Mouse (Mus musculus) midbrain, embryonic 11.5 days (tissue): Measurements from ENCODE around the gene Bbs10. TPM values are rescaled to one million over a fixed set of nuclear protein-coding genes. Genes with fewer than 3 reads are reported as not detected.

Experiments used
- ATAC-seq: fragments of 200-750 bp; cut with Nextera tagmentation; 2 replicates; pipeline ENCODE4 v1.8.0; 2017; ENCODE audit warnings: moderate TSS enrichment, moderate library complexity; ENCODE audit not compliant: low FRiP score
- DNase-seq: peaks from one replicate; pipeline ENCODE4 v3.0.0; 2015; ENCODE audit warnings: low spot score; ENCODE audit errors: missing footprints
- H3K27ac ChIP-seq: fragments of 300-500 bp; sonication (generic); 2 replicates; pipeline ENCODE4 v1.5.1; 2014; ENCODE audit warnings: low read depth, low read length
- H3K27me3 ChIP-seq: fragments of 300-500 bp; sonication (generic); 2 replicates; pipeline ENCODE4 v1.6.1; 2014; ENCODE audit warnings: mild to moderate bottlenecking, low read length, moderate library complexity, mixed read lengths; ENCODE audit not compliant: control insufficient read depth, insufficient read depth
- H3K36me3 ChIP-seq: fragments of 300-500 bp; sonication (generic); 2 replicates; pipeline ENCODE4 v1.6.1; 2014; ENCODE audit warnings: mild to moderate bottlenecking, low read length, moderate library complexity, mixed read lengths; ENCODE audit not compliant: control insufficient read depth, insufficient read depth
- H3K4me1 ChIP-seq: fragments of 300-500 bp; sonication (generic); 2 replicates; pipeline ENCODE4 v1.6.1; 2014; ENCODE audit warnings: low read length; ENCODE audit not compliant: control insufficient read depth, insufficient read depth
- H3K4me2 ChIP-seq: fragments of 300-500 bp; sonication (generic); 2 replicates; pipeline ENCODE4 v1.6.1; 2014; ENCODE audit warnings: mild to moderate bottlenecking, moderate library complexity
- H3K4me3 ChIP-seq: fragments of 300-500 bp; sonication (generic); 2 replicates; pipeline ENCODE4 v1.5.1; 2014; ENCODE audit warnings: low read depth, low read length
- H3K9ac ChIP-seq: fragments of 300-500 bp; sonication (generic); 2 replicates; pipeline ENCODE4 v1.6.1; 2014; ENCODE audit warnings: low read length
- H3K9me3 ChIP-seq: fragments of 300-500 bp; sonication (generic); 2 replicates; pipeline ENCODE4 v1.6.1; 2016; ENCODE audit warnings: low read length; ENCODE audit not compliant: control insufficient read depth
- WGBS: fragments of 180-500 bp; shearing (Covaris S2); extraction: QIAGEN DNeasy Blood & Tissue Kit; methylation state at CpG from one replicate; pipeline ENCODE4 v1.1.7; 2014; 5-methylcytosine and 5-hydroxymethylcytosine counted together
- polyA plus RNA-seq: library from polyadenylated mRNA; unstranded; fragments of >200 nt; fragmentation: Nextera tagmentation; extraction: Ambion mirVana; gene quantifications from 2 replicates; pipeline ENCODE4 v1.2.1, GENCODE M21; 2014

The Bbs10 gene
- polyA plus RNA-seq, 1 experiment from 2014 or later, result 7.7 TPM

- H3K4me3 ChIP-seq, result no peak overlapping the region
- no peaks in the 10 kb centered on the region for H3K27me3 ChIP-seq
- ATAC-seq (no peak), DNase-seq (peak; percentile 10)
- no peak overlapping the region for H3K4me2 ChIP-seq
- H3K9me3 ChIP-seq, result no peaks in the 10 kb centered on the region; the same call in 1 of the 2 replicates
- H3K4me1 ChIP-seq, result no peaks in the 10 kb centered on the region
- H3K9ac ChIP-seq, result no peak overlapping the region
- 83% methylated on average over 11 of the region's 11 CpGs for WGBS
- H3K36me3 ChIP-seq, result no peaks in the 10 kb centered on the region
- no peak overlapping the region for H3K27ac ChIP-seq
Observed at GRCm38 (mm10) chr10:111339296-111339695, 40.8 kb downstream of the Bbs10 start.

DNA sequence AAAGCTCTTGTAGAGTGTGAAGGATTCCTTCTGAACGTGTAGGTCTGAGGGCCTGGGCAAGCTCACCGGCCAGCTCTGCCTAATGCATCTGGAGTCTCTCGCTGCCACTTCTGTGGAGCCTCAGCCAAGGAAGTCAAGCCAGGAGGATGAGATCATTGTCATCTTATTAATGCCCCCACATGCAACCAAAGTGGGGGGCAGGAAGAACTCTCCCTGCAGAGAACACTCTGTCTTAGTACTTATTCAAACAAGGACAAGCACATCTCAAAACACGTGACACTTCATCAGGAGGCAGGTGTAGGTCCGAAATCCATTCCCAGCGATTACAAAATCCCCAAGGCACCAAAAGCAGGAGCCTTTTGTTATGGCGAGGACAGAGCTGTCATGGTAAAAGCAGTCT, 43.3 kb downstream of the Bbs10 start:
- Histone ChIP-seq H3K27ac (no peak overlapping the region), H3K4me1 (no peaks in the 10 kb centered on the region), H3K4me2 (no peak overlapping the region), H3K9me3 (no peaks in the 10 kb centered on the region; the same call in 1 of the 2 replicates), H3K9ac (no peak overlapping the region), H3K4me3 (no peak overlapping the region), H3K27me3 (no peaks in the 10 kb centered on the region), H3K36me3 (no peaks in the 10 kb centered on the region)
- DNase-seq (peak; percentile 53), ATAC-seq (no peak)
- 88% methylated on average over 7 of the region's 7 CpGs for WGBS

DNA sequence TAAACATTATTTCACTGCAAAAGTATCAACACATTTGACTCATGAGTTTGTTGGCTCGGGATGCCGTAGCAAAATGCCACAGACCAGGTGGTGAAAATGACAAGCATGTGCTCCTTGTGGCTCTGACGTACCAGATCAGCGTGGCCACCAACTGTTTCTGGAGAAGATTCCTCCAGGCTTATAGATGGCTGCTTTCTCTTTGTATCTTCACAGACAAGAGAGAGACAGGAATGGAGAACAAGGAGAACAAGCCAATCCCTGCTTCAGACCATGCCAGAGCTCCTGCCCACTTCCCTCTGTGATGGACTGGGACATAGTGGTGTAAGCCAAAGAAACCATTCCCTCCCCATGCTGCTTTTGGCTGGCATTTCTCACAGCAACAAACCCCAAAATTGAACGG, 45.1 kb downstream of the Bbs10 start:
- H3K4me3 ChIP-seq, result no peak overlapping the region
- H3K9ac ChIP-seq, result no peak overlapping the region
- H3K27ac ChIP-seq, result no peak overlapping the region
- H3K4me2 ChIP-seq, result no peak overlapping the region
- H3K36me3 ChIP-seq, result no peaks in the 10 kb centered on the region
- no peaks in the 10 kb centered on the region for H3K4me1 ChIP-seq
- no peaks in the 10 kb centered on the region; the same call in 1 of the 2 replicates for H3K9me3 ChIP-seq
- ATAC-seq (no peak), DNase-seq (no peak)
- no peaks in the 10 kb centered on the region for H3K27me3 ChIP-seq
- WGBS, result 89% methylated on average over 5 of the region's 5 CpGs

- H3K27ac ChIP-seq, result no peak overlapping the region
- no peak overlapping the region for H3K9ac ChIP-seq
- 66% methylated on average over 2 of the region's 2 CpGs for WGBS
- H3K27me3 ChIP-seq, result no peaks in the 10 kb centered on the region
- no peak for ATAC-seq
- no peaks in the 10 kb centered on the region for H3K4me1 ChIP-seq
- no peak for DNase-seq
- H3K4me2 ChIP-seq, result no peak overlapping the region
- no peak overlapping the region for H3K4me3 ChIP-seq
- no peaks in the 10 kb centered on the region for H3K9me3 ChIP-seq
- no peaks in the 10 kb centered on the region for H3K36me3 ChIP-seq
Observed at GRCm38 (mm10) chr10:111348263-111348662, 49.8 kb downstream of the Bbs10 start.

Other genes with a start within 250 kb of the Bbs10 start
- gene Osbpl8, start 133.9 kb upstream of the Bbs10 start, polyA plus RNA-seq, result 11.9 and 15.0 TPM in 2 replicates
- gene Nap1l1, start 174.5 kb downstream of the Bbs10 start, polyA plus RNA-seq, result 447 and 449 TPM in 2 replicates
- 13.0 and 13.1 TPM in 2 replicates for gene Phlda1, start 207.6 kb downstream of the Bbs10 start, polyA plus RNA-seq